Mouse (Mus musculus): Measurements from ENCODE around the gene Ubash3b.
A peak's percentile ranks its signal among the peaks of the same experiment; 100 is the strongest.

Ubash3b gene

GRCm38 (mm10) chr9:41087831-41088383, 73.6 kb downstream of the Ubash3b start:
- DNase-seq: peak; percentile 32

- DNase-seq: peak; percentile 54
Measured at GRCm38 (mm10) chr9:41084191-41084901, 77.2 kb downstream of the Ubash3b start.

GRCm38 (mm10) chr9:41083386-41084055, 78.0 kb downstream of the Ubash3b start:
- DNase-seq: no peak

- DNase-seq: no peak
Measured at GRCm38 (mm10) chr9:41082891-41083290, 78.6 kb downstream of the Ubash3b start.

GRCm38 (mm10) chr9:41080877-41081276, 80.6 kb downstream of the Ubash3b start:
- DNase-seq: peak; percentile 52

- DNase-seq: no peak
Measured at GRCm38 (mm10) chr9:41079428-41080155, 81.9 kb downstream of the Ubash3b start.

GRCm38 (mm10) chr9:41078198-41078597, 83.3 kb downstream of the Ubash3b start:
- DNase-seq: no peak

- DNase-seq: no peak
Measured at GRCm38 (mm10) chr9:41076150-41076549, 85.3 kb downstream of the Ubash3b start.

GRCm38 (mm10) chr9:41075528-41075927, 86.0 kb downstream of the Ubash3b start:
- no peak for DNase-seq

GRCm38 (mm10) chr9:41073196-41074009, 88.1 kb downstream of the Ubash3b start:
- DNase-seq: no peak

- DNase-seq: no peak
Measured at GRCm38 (mm10) chr9:41072786-41073185, 88.7 kb downstream of the Ubash3b start.

GRCm38 (mm10) chr9:41071906-41072511, 89.5 kb downstream of the Ubash3b start:
- DNase-seq: no peak

GRCm38 (mm10) chr9:41070761-41071181, 90.7 kb downstream of the Ubash3b start:
- no peak for DNase-seq

- no peak for DNase-seq
Measured at GRCm38 (mm10) chr9:41069509-41069908, 92.0 kb downstream of the Ubash3b start.

GRCm38 (mm10) chr9:41061446-41061845, 100.1 kb downstream of the Ubash3b start:
- no peak for DNase-seq

- DNase-seq: no peak
Measured at GRCm38 (mm10) chr9:41060617-41061016, 100.9 kb downstream of the Ubash3b start.

- no peak for DNase-seq
Measured at GRCm38 (mm10) chr9:41058765-41059535, 102.5 kb downstream of the Ubash3b start.

GRCm38 (mm10) chr9:41054166-41054565, 107.3 kb downstream of the Ubash3b start:
- DNase-seq: no peak

- DNase-seq: no peak
Measured at GRCm38 (mm10) chr9:41053478-41053877, 108.0 kb downstream of the Ubash3b start.

- DNase-seq: no peak
Measured at GRCm38 (mm10) chr9:41051080-41051932, 110.2 kb downstream of the Ubash3b start.

Measured in kidney, postnatal 14 days (tissue).